Mouse (Mus musculus) heart, embryonic 16.5 days (tissue): ENCODE measurements around the gene Gm20388. TPM values are rescaled to one million over a fixed set of nuclear protein-coding genes. Genes with fewer than 3 reads are reported as not detected.
A peak's percentile ranks its signal among the peaks of the same experiment; 100 is the strongest.

Experiments used
- ATAC-seq: fragments of 200-750 bp; cut with Nextera tagmentation; replicated peaks from 2 replicates; pipeline ENCODE4 v1.8.0; 2017; ENCODE audit warnings: moderate number of reproducible peaks; ENCODE audit not compliant: insufficient read depth, low FRiP score; ENCODE audit errors: extremely low read depth
- H3K27ac ChIP-seq: fragments of 300-500 bp; sonication (generic); 2 replicates; pipeline ENCODE4 v1.5.1; 2014; ENCODE audit warnings: mild to moderate bottlenecking, low read length, control low read depth, moderate library complexity
- H3K27me3 ChIP-seq: fragments of 300-500 bp; sonication (generic); 2 replicates; pipeline ENCODE4 v1.6.1; 2014; ENCODE audit warnings: low read length, mixed read lengths; ENCODE audit not compliant: control insufficient read depth, insufficient read depth
- H3K36me3 ChIP-seq: fragments of 300-500 bp; sonication (generic); 2 replicates; pipeline ENCODE4 v1.6.1; 2014; ENCODE audit not compliant: control insufficient read depth, insufficient read depth
- H3K4me1 ChIP-seq: fragments of 300-500 bp; sonication (generic); 2 replicates; pipeline ENCODE4 v1.6.1; 2014; ENCODE audit warnings: low read length, mixed read lengths; ENCODE audit not compliant: control insufficient read depth, insufficient read depth
- H3K4me2 ChIP-seq: fragments of 300-500 bp; sonication (generic); 2 replicates; pipeline ENCODE4 v1.6.1; 2014; ENCODE audit warnings: low read depth, mild to moderate bottlenecking, control low read depth, low read length
- H3K4me3 ChIP-seq: fragments of 300-500 bp; sonication (generic); 2 replicates; pipeline ENCODE4 v1.5.1; 2014; ENCODE audit warnings: mild to moderate bottlenecking, control low read depth, low read length
- H3K9ac ChIP-seq: fragments of 300-500 bp; sonication (generic); 2 replicates; pipeline ENCODE4 v1.6.1; 2014; ENCODE audit warnings: low read length, control low read depth
- H3K9me3 ChIP-seq: fragments of 300-500 bp; sonication (generic); replicated peaks from 2 replicates; pipeline ENCODE4 v1.6.1; 2016; ENCODE audit warnings: low read length; ENCODE audit not compliant: control insufficient read depth
- WGBS: fragments of 180-500 bp; shearing (Covaris S2); extraction: QIAGEN DNeasy Blood & Tissue Kit; methylation state at CpG from one replicate; pipeline ENCODE4 v1.1.7; 2014; 5-methylcytosine and 5-hydroxymethylcytosine counted together
- polyA plus RNA-seq: library from polyadenylated mRNA; unstranded; fragments of >200 nt; fragmentation: Nextera tagmentation; extraction: Ambion mirVana; gene quantifications from 2 replicates; pipeline ENCODE4 v1.2.1, GENCODE M21; 2015

The Gm20388 gene
- polyA plus RNA-seq, 1 experiment from 2014 or later: 4.5 TPM

DNA sequence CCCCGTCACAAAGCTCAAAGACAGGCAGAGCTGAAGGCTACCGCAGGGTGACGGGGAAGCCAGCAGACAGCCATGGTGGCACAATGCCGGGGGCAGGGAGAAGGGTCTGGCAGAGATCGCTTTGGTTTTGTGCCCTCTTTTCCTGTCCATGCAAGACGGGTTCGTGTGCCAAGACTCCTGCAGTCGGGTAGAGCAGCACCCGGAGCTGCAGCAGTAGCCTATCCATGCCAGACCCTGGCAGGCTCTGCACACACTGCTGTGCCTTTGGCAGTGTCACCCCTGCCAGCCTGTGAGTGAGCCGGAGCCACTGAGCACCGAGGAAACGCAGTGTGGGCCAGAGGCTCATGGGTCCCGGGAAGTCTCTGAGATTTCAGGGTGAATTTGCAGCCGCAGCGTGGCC is 1363.0 kb downstream of the Gm20388 start:
- Histone ChIP-seq H3K4me1 (peaks cover 2% of the 10 kb centered on the region; the same call in 1 of the 2 replicates), H3K9me3 (no peaks in the 10 kb centered on the region), H3K4me2 (no peak overlapping the region), H3K4me3 (no peak overlapping the region), H3K9ac (no peak overlapping the region), H3K36me3 (no peaks in the 10 kb centered on the region), H3K27ac (no peak overlapping the region), H3K27me3 (no peaks in the 10 kb centered on the region)
- WGBS: 73% methylated on average over 15 of the region's 15 CpGs
- no peak for ATAC-seq

DNA sequence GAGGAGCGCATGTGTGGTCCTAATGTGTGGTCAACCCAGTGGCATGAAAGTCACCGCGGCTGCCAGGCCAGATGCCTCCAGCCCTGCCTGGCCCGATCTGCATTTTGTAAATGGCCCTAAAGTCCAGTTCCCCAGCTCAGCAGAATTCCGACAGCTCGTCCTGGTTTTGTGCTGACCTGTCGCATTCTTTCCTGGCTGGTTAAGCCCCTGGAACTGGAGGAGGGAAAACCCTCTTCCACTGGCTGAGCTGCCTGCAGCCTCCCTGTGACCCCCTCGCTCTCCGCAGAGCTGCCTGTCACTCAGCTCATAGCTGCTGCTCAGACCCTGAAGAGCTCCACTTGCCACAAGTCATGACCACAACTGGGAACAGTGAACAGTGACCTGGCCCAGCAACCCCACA is 1369.8 kb downstream of the Gm20388 start:
- no peak for ATAC-seq
- Histone ChIP-seq H3K27me3 (no peaks in the 10 kb centered on the region), H3K9me3 (no peaks in the 10 kb centered on the region), H3K36me3 (no peaks in the 10 kb centered on the region), H3K9ac (no peak overlapping the region), H3K4me1 (no peaks in the 10 kb centered on the region), H3K4me3 (no peak overlapping the region), H3K27ac (no peak overlapping the region), H3K4me2 (no peak overlapping the region)
- WGBS: 53% methylated on average over 9 of the region's 9 CpGs

DNA sequence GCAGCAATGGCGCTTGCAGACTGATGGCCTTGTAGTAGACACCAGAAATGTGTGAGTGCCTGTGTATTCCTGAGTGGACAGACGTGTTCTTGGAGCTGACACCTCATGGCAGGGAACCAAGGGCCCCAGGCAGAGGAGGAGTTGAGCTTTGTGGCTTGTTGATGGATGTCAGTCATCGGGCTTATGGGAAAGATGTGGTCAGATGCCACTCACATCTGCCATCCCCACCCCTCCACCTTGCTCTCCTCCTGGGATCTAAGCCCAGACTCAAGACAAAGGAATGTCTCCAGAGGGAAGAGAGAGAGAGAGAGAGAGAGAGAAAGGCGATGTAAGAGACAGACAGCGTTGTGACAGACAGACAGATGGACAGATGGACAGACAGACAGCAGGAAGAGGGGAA is 1378.7 kb downstream of the Gm20388 start:
- Histone ChIP-seq H3K27ac (no peak overlapping the region), H3K4me2 (no peak overlapping the region), H3K4me3 (no peak overlapping the region), H3K4me1 (peaks cover 11% of the 10 kb centered on the region), H3K9me3 (no peaks in the 10 kb centered on the region), H3K9ac (no peak overlapping the region), H3K27me3 (no peaks in the 10 kb centered on the region), H3K36me3 (no peaks in the 10 kb centered on the region)
- no peak for ATAC-seq
- 71% methylated on average over 5 of the region's 5 CpGs for WGBS

DNA sequence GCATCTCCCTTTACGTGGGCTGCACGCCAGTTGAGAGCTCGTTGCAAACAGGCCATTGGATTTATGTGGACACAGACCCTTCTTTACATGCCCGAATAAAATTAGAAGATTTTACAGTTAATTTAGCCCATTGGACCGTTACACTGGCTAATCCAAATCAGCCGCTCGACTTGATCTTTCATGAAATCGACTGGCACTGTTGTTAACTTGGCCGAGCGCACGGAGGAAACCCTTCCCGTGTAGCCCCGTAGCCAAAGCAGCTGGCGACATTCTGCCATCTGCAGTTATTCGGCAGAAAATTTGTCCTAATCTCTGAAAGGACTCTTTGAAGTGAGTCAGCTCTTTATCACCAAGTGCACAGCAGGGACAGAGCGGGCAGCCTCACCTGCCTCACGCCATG is 1379.9 kb downstream of the Gm20388 start:
- no peak overlapping the region for H3K4me2 ChIP-seq
- no peak for ATAC-seq

DNA sequence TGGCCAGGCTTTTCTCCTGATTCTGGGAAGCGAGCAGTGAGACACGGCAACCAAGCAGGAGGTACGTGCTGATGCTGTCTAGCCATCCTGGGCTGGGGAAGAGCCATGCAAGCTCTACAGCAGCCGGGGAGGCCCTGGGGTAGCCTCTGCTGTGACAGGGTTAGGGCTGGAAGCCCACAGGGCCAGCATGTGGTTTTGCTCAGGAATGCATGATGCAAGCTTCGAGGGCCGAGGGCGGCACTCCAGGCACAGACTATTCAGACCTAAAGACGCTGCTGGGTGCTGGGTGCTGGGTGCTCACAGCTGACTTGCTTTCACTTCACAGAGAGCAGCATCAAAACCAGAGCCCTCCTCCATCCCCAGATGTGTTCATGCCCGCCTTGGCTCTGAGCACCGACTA is 1382.8 kb downstream of the Gm20388 start:
- Histone ChIP-seq H3K27me3 (no peaks in the 10 kb centered on the region), H3K9me3 (no peaks in the 10 kb centered on the region), H3K4me3 (no peak overlapping the region), H3K4me1 (peaks cover 7% of the 10 kb centered on the region), H3K27ac (no peak overlapping the region), H3K36me3 (no peaks in the 10 kb centered on the region), H3K4me2 (no peak overlapping the region), H3K9ac (no peak overlapping the region)
- no peak for ATAC-seq
- 86% methylated on average over 10 of the region's 10 CpGs for WGBS

More for the DNA sequence above, 1379.9 kb downstream of the Gm20388 start:
- Histone ChIP-seq H3K36me3 (no peaks in the 10 kb centered on the region), H3K4me1 (peaks cover 17% of the 10 kb centered on the region), H3K27me3 (no peaks in the 10 kb centered on the region), H3K4me3 (no peak overlapping the region), H3K9ac (no peak overlapping the region), H3K9me3 (no peaks in the 10 kb centered on the region), H3K27ac (no peak overlapping the region)
- WGBS: 86% methylated on average over 17 of the region's 17 CpGs

DNA sequence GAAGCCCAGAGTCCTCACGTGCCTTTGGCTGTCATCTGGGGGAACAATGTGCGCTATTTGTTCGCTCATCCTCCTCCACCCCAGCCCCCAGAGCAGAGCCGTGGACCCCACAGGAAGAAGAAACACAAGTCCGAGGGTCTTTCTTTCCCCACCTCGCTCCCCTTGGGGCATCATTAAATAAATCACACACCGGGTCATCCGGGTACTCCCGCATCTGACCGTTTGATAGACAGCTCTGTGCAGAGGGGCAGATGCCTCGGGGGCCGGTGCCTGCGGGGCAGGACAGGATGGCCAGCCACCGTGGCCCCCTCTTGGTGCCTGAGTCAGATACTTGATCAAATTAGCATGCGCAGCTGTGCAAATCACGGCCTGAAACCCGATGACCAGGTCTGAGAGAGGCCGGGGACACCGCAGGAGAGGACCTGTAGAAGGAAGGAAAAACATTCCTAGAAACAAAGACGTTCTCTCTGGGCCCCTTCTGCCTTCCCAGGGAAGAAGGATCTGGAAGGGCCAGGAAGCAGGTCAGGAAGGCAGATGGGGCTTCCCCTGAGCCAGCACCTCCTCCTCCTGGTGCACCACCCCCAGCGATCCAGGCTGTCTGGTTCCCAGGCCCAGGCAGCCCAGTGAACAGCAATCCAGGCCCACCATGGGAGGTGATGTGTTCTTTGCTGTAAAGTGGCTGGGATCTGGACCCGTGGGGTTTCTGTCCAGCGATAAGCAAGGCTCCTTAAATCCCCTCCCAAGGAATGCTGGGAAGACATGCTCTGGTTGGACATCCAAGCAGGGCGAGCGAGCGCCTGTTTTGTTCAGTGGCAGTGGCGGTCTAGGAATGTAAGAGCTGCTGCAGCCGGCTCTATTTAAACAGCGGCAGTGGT is 1383.8 kb downstream of the Gm20388 start:
- WGBS: 36% methylated on average over 29 of the region's 29 CpGs
- no peak for ATAC-seq
- Histone ChIP-seq H3K4me3 (no peak overlapping the region), H3K9ac (peak overlapping the region; percentile 20; the same call in 1 of the 2 replicates), H3K27me3 (no peaks in the 10 kb centered on the region), H3K27ac (no peak overlapping the region), H3K4me1 (peaks cover 7% of the 10 kb centered on the region), H3K9me3 (no peaks in the 10 kb centered on the region), H3K36me3 (no peaks in the 10 kb centered on the region), H3K4me2 (no peak overlapping the region)

DNA sequence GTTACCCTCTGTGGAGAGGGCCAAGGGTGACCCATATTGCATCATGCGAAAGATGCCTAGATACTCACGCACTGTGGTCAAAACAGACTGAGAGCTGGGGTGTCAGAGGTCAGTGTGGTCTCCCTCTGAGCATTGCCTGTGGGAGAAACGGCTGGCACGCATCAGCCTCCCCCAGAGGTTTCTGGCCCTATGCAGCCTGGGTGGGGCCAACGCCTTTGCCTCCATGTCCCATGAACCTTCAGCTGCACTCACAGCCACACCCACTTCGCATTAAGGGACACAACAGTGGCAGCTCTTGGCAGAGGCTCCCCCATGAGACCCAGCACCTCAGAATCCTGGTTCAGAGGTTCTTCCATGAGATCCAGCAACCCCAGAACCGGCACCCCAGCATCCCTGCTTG is 1385.4 kb downstream of the Gm20388 start:
- 80% methylated on average over 7 of the region's 7 CpGs for WGBS
- H3K4me3 ChIP-seq: no peak overlapping the region

DNA sequence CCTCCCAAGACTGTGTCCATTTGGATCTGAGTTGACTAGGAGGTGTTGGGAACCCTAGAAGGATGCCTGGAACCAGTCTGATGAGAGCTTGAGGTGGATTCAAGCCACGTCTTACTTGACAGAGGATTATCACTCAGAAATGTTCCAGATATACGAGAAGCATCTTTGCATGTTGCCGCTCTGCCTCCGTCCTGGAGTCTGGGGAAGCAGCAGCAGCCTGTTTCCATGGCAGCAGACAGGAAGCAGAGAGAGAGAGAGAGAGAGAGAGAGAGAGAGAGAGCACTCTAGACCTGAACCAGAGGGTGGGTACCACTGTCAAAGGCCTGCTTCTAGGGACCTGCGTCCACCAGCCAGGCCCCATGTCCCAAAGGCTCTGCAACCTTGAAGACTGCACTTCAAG is 1386.0 kb downstream of the Gm20388 start:
- Histone ChIP-seq H3K27ac (no peak overlapping the region), H3K9me3 (no peaks in the 10 kb centered on the region), H3K4me3 (no peak overlapping the region), H3K27me3 (no peaks in the 10 kb centered on the region), H3K36me3 (no peaks in the 10 kb centered on the region), H3K4me2 (no peak overlapping the region), H3K4me1 (peaks cover 18% of the 10 kb centered on the region), H3K9ac (no peak overlapping the region)
- ATAC-seq: no peak
- WGBS: 57% methylated on average over 5 of the region's 5 CpGs

More for the DNA sequence above, 1385.4 kb downstream of the Gm20388 start:
- Histone ChIP-seq H3K9me3 (no peaks in the 10 kb centered on the region), H3K27ac (no peak overlapping the region), H3K9ac (no peak overlapping the region), H3K4me2 (no peak overlapping the region), H3K4me1 (peaks cover 14% of the 10 kb centered on the region), H3K27me3 (no peaks in the 10 kb centered on the region), H3K36me3 (no peaks in the 10 kb centered on the region)
- ATAC-seq: no peak

DNA sequence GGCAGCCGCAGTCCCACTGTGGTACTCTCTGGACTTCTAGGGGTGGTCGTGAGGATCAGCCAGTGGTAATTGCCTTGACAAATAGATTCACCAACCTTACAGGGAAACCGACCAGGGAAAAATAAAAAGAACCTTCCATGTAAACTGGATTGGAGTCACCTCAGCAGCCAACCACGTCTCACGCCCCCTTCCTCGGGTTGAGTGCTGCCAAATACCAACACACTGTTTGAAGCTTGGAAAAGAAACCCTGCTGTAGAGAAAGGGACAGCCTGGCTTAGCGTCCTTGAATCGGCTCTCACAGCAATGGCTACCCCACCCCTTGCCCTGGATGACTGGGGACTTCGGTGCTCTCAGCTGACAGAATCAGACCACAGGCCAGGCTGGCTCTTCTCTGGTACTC is 1386.7 kb downstream of the Gm20388 start:
- H3K4me3 ChIP-seq: no peak overlapping the region
- no peaks in the 10 kb centered on the region for H3K36me3 ChIP-seq
- peaks cover 25% of the 10 kb centered on the region for H3K4me1 ChIP-seq
- H3K4me2 ChIP-seq: no peak overlapping the region
- ATAC-seq: no peak
- H3K9ac ChIP-seq: no peak overlapping the region
- H3K27me3 ChIP-seq: no peaks in the 10 kb centered on the region
- WGBS: 77% methylated on average over 9 of the region's 9 CpGs
- no peaks in the 10 kb centered on the region for H3K9me3 ChIP-seq
- H3K27ac ChIP-seq: no peak overlapping the region
